ENCODE assay signal across 7 mouse cellular contexts in genomic region chr7:120980931-120981924, GRCm38 (mm10). TPM values are rescaled to one million over a fixed set of nuclear protein-coding genes. Genes with fewer than 3 reads are reported as not detected.
DNase-seq lines count a peak whose midpoint lies in the region; ATAC-seq and TF ChIP-seq lines count a peak whose summit lies in the region.

No protein-coding gene starts in this region.

- H3K9me3 ChIP-seq in hindbrain, embryonic 13.5 days = no peaks in the 10 kb centered on the region
- H3K9me3 ChIP-seq in limb, embryonic 10.5 days (replicated peaks) = no peaks in the 10 kb centered on the region
- H3K9me3 ChIP-seq in midbrain, embryonic 10.5 days (replicated peaks) = no peaks in the 10 kb centered on the region

- peak overlapping the region; percentile 95 for H3K4me3 ChIP-seq in hindbrain, embryonic 13.5 days
- H3K4me3 ChIP-seq in limb, embryonic 10.5 days = peak overlapping the region; percentile 85
- H3K4me3 ChIP-seq in midbrain, embryonic 10.5 days = peak overlapping the region; percentile 94
- peak overlapping the region; percentile 67 for H3K4me3 ChIP-seq in spleen, adult 2 months (ENCODE audit: extremely low read depth, insufficient read depth, insufficient read length)

- no peaks in the 10 kb centered on the region for H3K36me3 ChIP-seq in hindbrain, embryonic 13.5 days
- 0 out of 2 replicates have a peak, but pooled peaks cover 3% of the 10 kb centered on the region for H3K36me3 ChIP-seq in limb, embryonic 10.5 days
- no peaks in the 10 kb centered on the region for H3K36me3 ChIP-seq in midbrain, embryonic 10.5 days
- H3K36me3 ChIP-seq in spleen, adult 2 months (ENCODE audit: control insufficient read depth, insufficient read depth, low read length) = no peaks in the 10 kb centered on the region

- no peak for TF ChIP-seq POLR2A in spleen, adult 2 months (IDR thresholded peaks at IDR 0.05; ENCODE audit: low read depth, low read length)

- H3K4me2 ChIP-seq in hindbrain, embryonic 13.5 days = peak overlapping the region; percentile 69

- DNase-seq in T-cell, adult 2 months (ENCODE audit: low spot score) = peak; percentile 66
- DNase-seq in cerebellum, adult 9-10 months = peak; percentile 34
- DNase-seq in forelimb bud, embryonic 11.5 days (ENCODE audit: low read depth, low spot score) = peak; percentile 37
- peak; percentile 76 for DNase-seq in limb, embryonic 10.5 days (ENCODE audit: low spot score)
- peak; percentile 70 for DNase-seq in midbrain, embryonic 10.5 days (ENCODE audit: low spot score)
- peak; percentile 3 to 44 for DNase-seq in spleen, adult 2 months (ENCODE audit: low read depth in 1 of 2, low spot score in 2 of 2)

- peaks cover 47% of the 10 kb centered on the region for H3K4me1 ChIP-seq in hindbrain, embryonic 13.5 days (replicated peaks)
- peaks cover 17% of the 10 kb centered on the region for H3K4me1 ChIP-seq in limb, embryonic 10.5 days
- H3K4me1 ChIP-seq in midbrain, embryonic 10.5 days = peaks cover 41% of the 10 kb centered on the region
- H3K4me1 ChIP-seq in spleen, adult 2 months (ENCODE audit: control insufficient read depth, insufficient read depth, insufficient read length) = peaks cover 6% of the 10 kb centered on the region

- ATAC-seq in hindbrain, embryonic 13.5 days (ENCODE audit: low FRiP score) = peak; percentile 71

- WGBS in hindbrain, embryonic 13.5 days = 4% methylated on average over 39 of the region's 39 CpGs
- 8% methylated on average over 39 of the region's 39 CpGs for WGBS in limb, embryonic 10.5 days
- WGBS in midbrain, embryonic 10.5 days = 6% methylated on average over 39 of the region's 39 CpGs
- WGBS in spleen, adult 2 months = 11% methylated on average over 39 of the region's 39 CpGs

- no peak for TF ChIP-seq CTCF in spleen, adult 2 months (IDR thresholded peaks at IDR 0.05; ENCODE audit: extremely low read depth, insufficient read depth, insufficient read length, insufficient replicate concordance)

- peak overlapping the region; percentile 87 for H3K27ac ChIP-seq in hindbrain, embryonic 13.5 days
- H3K27ac ChIP-seq in limb, embryonic 10.5 days = peak overlapping the region; percentile 93
- peak overlapping the region; percentile 95 for H3K27ac ChIP-seq in midbrain, embryonic 10.5 days (replicated peaks)
- H3K27ac ChIP-seq in spleen, adult 2 months (ENCODE audit: insufficient read depth, low read length) = no peak overlapping the region

- peak overlapping the region; percentile 86 for H3K9ac ChIP-seq in hindbrain, embryonic 13.5 days

- H3K27me3 ChIP-seq in hindbrain, embryonic 13.5 days = 0 out of 2 replicates have a peak, but pooled peaks cover 2% of the 10 kb centered on the region
- 0 out of 2 replicates have a peak, but pooled peaks cover 5% of the 10 kb centered on the region for H3K27me3 ChIP-seq in limb, embryonic 10.5 days (ENCODE audit: low read depth, poor library complexity, severe bottlenecking)
- no peaks in the 10 kb centered on the region for H3K27me3 ChIP-seq in midbrain, embryonic 10.5 days (ENCODE audit: low read depth, poor library complexity, severe bottlenecking)
- peaks cover 2% of the 10 kb centered on the region; the same call in 1 of the 2 replicates for H3K27me3 ChIP-seq in spleen, adult 2 months (ENCODE audit: control insufficient read depth, insufficient read depth, low read length)

RNA-seq across cellular contexts. Expression of gene Cdr2, which starts 0.9 kb away (rescaled TPM):
- polyA plus RNA-seq in hindbrain, embryonic 13.5 days (2015; fragmentation: Nextera tagmentation; extraction: Ambion mirVana) = 14.6 and 16.1 TPM in 2 replicates
- 11.5 and 12.8 TPM in 2 replicates for polyA plus RNA-seq in limb, embryonic 10.5 days (2016; fragmentation: Nextera tagmentation; extraction: Ambion mirVana)
- 12.0 and 13.7 TPM in 2 replicates for polyA plus RNA-seq in midbrain, embryonic 10.5 days (2016; fragmentation: Nextera tagmentation; extraction: Ambion mirVana)
- polyA plus RNA-seq in spleen, adult 2 months (2012; rRNA removed) = 29.4 and 57.4 TPM in 2 replicates

RNA-seq across cellular contexts. Expression of gene Mfsd13b, which starts 1.1 kb away (rescaled TPM):
- polyA plus RNA-seq in hindbrain, embryonic 13.5 days (2015; fragmentation: Nextera tagmentation; extraction: Ambion mirVana) = 0.14 and 0.42 TPM in 2 replicates
- 0.13 and 0.20 TPM in 2 replicates for polyA plus RNA-seq in limb, embryonic 10.5 days (2016; fragmentation: Nextera tagmentation; extraction: Ambion mirVana)
- 0.61 and 0.63 TPM in 2 replicates for polyA plus RNA-seq in midbrain, embryonic 10.5 days (2016; fragmentation: Nextera tagmentation; extraction: Ambion mirVana)
- 0.11 TPM in 2 replicates for polyA plus RNA-seq in spleen, adult 2 months (2012; rRNA removed)

RNA-seq across cellular contexts. Expression of gene Mettl9, which starts 53.0 kb away (rescaled TPM):
- polyA plus RNA-seq in hindbrain, embryonic 13.5 days (2015; fragmentation: Nextera tagmentation; extraction: Ambion mirVana) = 202 and 207 TPM in 2 replicates
- 205 and 223 TPM in 2 replicates for polyA plus RNA-seq in limb, embryonic 10.5 days (2016; fragmentation: Nextera tagmentation; extraction: Ambion mirVana)
- 205 and 210 TPM in 2 replicates for polyA plus RNA-seq in midbrain, embryonic 10.5 days (2016; fragmentation: Nextera tagmentation; extraction: Ambion mirVana)
- polyA plus RNA-seq in spleen, adult 2 months (2012; rRNA removed) = 8.0 and 15.1 TPM in 2 replicates

Comparison
In these comparisons a context has a peak if more than half of its experiments do, and no peak if none do; other contexts are left out.
1. DNase-seq: peak in every context shown above with its lines; median percentile 76 in limb, embryonic 10.5 days; 70 in midbrain, embryonic 10.5 days; 66 in T-cell, adult 2 months; 37 in forelimb bud, embryonic 11.5 days; 34 in cerebellum, adult 9-10 months; 24 in spleen, adult 2 months.
2. RNA of gene Mettl9, which starts 53.0 kb away (polyA plus RNA-seq): 205 to 223 TPM in limb, embryonic 10.5 days, 205 to 210 TPM in midbrain, embryonic 10.5 days and 202 to 207 TPM in hindbrain, embryonic 13.5 days; 8.0 to 15.1 TPM in spleen, adult 2 months; every median in the first group is over 10 times any median in the second.
3. Peak in every context shown above with its lines, with median percentiles within 50 percentile points of each other: H3K4me3 ChIP-seq.